8 mouse cellular contexts compared by ENCODE assay signal in the genomic region with DNA sequence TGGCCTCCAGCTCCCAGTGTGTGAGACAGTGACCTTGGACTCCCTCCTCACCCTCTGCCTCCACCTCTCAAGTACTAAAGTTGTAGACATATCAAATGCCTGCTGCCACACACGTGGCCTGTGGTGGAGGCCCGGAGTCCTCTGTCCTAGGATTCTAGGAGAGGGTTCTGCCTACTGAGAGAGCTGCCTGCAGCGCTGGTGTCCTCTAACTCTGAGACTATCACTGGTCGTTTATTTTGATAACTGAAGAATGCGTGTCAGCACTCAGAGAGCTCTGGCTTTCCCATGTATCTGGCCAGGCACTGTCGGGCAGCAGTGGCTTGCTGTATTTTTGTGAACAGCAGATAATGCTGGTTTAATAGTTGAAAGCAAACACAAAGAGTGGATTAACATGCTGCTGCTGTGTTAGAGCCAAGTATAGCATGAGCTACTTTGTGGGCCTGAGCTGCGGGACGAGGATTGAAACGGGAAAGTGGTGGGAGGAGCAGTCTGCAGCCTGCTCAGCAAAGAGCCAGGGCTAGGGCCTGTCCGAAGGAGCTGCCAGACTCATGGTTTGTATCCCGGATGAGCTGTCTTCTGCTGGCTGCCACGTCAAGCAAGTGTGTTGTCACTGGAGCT. TPM values are rescaled to one million over a fixed set of nuclear protein-coding genes. Genes with fewer than 3 reads are reported as not detected.
DNase-seq lines count a peak whose midpoint lies in the region; ATAC-seq and TF ChIP-seq lines count a peak whose summit lies in the region.

No protein-coding gene starts in this region.

- no peak for TF ChIP-seq POLR2A in embryonic fibroblast, embryonic 13.5 days (IDR thresholded peaks at IDR 0.05; ENCODE audit: low read depth, low read length)

- TF ChIP-seq CTCF in embryonic fibroblast, embryonic 13.5 days (IDR thresholded peaks at IDR 0.05; ENCODE audit: borderline replicate concordance, insufficient read depth, low read length), result no peak

- peaks cover 61% of the 10 kb centered on the region for H3K4me1 ChIP-seq in kidney, embryonic 15.5 days
- peaks cover 23% of the 10 kb centered on the region for H3K4me1 ChIP-seq in embryonic fibroblast, embryonic 13.5 days (ENCODE audit: control insufficient read depth, insufficient read depth, low read length)

- no peaks in the 10 kb centered on the region for H3K27me3 ChIP-seq in kidney, embryonic 15.5 days

- intact Hi-C loops in heart, postnatal 14 days (cut with DNase I), result no loop called here

- 0 out of 2 replicates have a peak, but pooled peaks have one; percentile 42 for ATAC-seq in kidney, embryonic 15.5 days (replicated peaks; ENCODE audit: low FRiP score)

- peak overlapping the region; percentile 80 for H3K27ac ChIP-seq in kidney, embryonic 15.5 days
- H3K27ac ChIP-seq in embryonic fibroblast, embryonic 13.5 days (ENCODE audit: insufficient read depth, low read length), result peak overlapping the region; percentile 30

- no peak overlapping the region for H3K4me2 ChIP-seq in kidney, embryonic 15.5 days

- H3K9me3 ChIP-seq in kidney, embryonic 15.5 days (replicated peaks), result no peaks in the 10 kb centered on the region

- peaks cover 16% of the 10 kb centered on the region; the same call in 1 of the 2 replicates for H3K36me3 ChIP-seq in kidney, embryonic 15.5 days

- no peak overlapping the region for H3K4me3 ChIP-seq in kidney, embryonic 15.5 days (replicated peaks)
- no peak overlapping the region for H3K4me3 ChIP-seq in embryonic fibroblast, embryonic 13.5 days (ENCODE audit: insufficient read depth, low read length)

- WGBS in kidney, embryonic 15.5 days, result 31% methylated on average over 12 of the region's 12 CpGs

- DNase-seq in kidney, adult 9 months, result no peak
- DNase-seq in heart, postnatal 14 days, result peak; percentile 62 to 68
- DNase-seq in lung, postnatal 4 days, result peak; percentile 53 to 78
- DNase-seq in layer of hippocampus, postnatal 25 days (ENCODE audit: extremely low spot score in 1 of 2, low spot score in 1 of 2), result no peak
- no peak for DNase-seq in embryo, embryonic 10 days (ENCODE audit: low spot score)
- no peak for DNase-seq in frontal cortex, postnatal 10 days (ENCODE audit: low spot score in 2 of 2)

- no peak overlapping the region for H3K9ac ChIP-seq in kidney, embryonic 15.5 days

RNA-seq across cellular contexts. Expression of a gene that starts 13.1 kb away (rescaled TPM):
- 66.5 and 69.0 TPM in 2 replicates for polyA plus RNA-seq in kidney, embryonic 15.5 days (2015; fragmentation: Nextera tagmentation; extraction: Ambion mirVana)
- polyA plus RNA-seq in embryonic fibroblast, embryonic 13.5 days (2011; ENCODE audit: insufficient read length, low read depth, missing spikeins), result 65.7 and 70.4 TPM in 2 replicates
- 10 to 100 TPM; 89.1 to 92.0 TPM for total RNA-seq in heart, postnatal 14 days (2021)
- 100 to 1,000 TPM; 216 to 234 TPM for total RNA-seq in layer of hippocampus, postnatal 25 days (2021)

Comparison
In these comparisons a context has a peak if more than half of its experiments do, and no peak if none do; other contexts are left out.
1. DNase-seq: peak in heart, postnatal 14 days (2 of 2) and lung, postnatal 4 days (2 of 2); none in kidney, adult 9 months (single experiment), layer of hippocampus, postnatal 25 days (0 of 2), embryo, embryonic 10 days (single experiment) and frontal cortex, postnatal 10 days (0 of 2).